Mouse (Mus musculus) liver, embryonic 16.5 days (tissue): ENCODE measurements around the gene Lrp1. TPM values are rescaled to one million over a fixed set of nuclear protein-coding genes. Genes with fewer than 3 reads are reported as not detected.
A peak's percentile ranks its signal among the peaks of the same experiment; 100 is the strongest.

Experiments used
- ATAC-seq: fragments of 200-750 bp; cut with Nextera tagmentation; 2 replicates; pipeline ENCODE4 v1.8.0; 2017; ENCODE audit warnings: low read depth, mild to moderate bottlenecking, moderate number of reproducible peaks, moderate library complexity
- H3K27ac ChIP-seq: fragments of 300-500 bp; sonication (generic); 2 replicates; pipeline ENCODE4 v1.5.1; 2014; ENCODE audit warnings: mild to moderate bottlenecking, low read length
- H3K27me3 ChIP-seq: fragments of 300-500 bp; sonication (generic); 2 replicates; pipeline ENCODE4 v1.6.1; 2014; ENCODE audit warnings: low read depth, low read length, mixed read lengths; ENCODE audit not compliant: control insufficient read depth, insufficient read depth
- H3K36me3 ChIP-seq: fragments of 300-500 bp; sonication (generic); 2 replicates; pipeline ENCODE4 v1.6.1; 2014; ENCODE audit warnings: mild to moderate bottlenecking; ENCODE audit not compliant: control insufficient read depth, insufficient read depth
- H3K4me1 ChIP-seq: fragments of 300-500 bp; sonication (generic); 2 replicates; pipeline ENCODE4 v1.6.1; 2014; ENCODE audit warnings: low read depth, low read length, mixed read lengths; ENCODE audit not compliant: control insufficient read depth
- H3K4me2 ChIP-seq: fragments of 300-500 bp; sonication (generic); 2 replicates; pipeline ENCODE4 v1.6.1; 2014; ENCODE audit warnings: low read depth, low read length, mixed read lengths
- H3K4me3 ChIP-seq: fragments of 300-500 bp; sonication (generic); 2 replicates; pipeline ENCODE4 v1.5.1; 2014; ENCODE audit warnings: low read depth, mild to moderate bottlenecking, low read length
- H3K9ac ChIP-seq: fragments of 300-500 bp; sonication (generic); 2 replicates; pipeline ENCODE4 v1.6.1; 2014; ENCODE audit warnings: low read depth, low read length
- H3K9me3 ChIP-seq: fragments of 300-500 bp; sonication (generic); replicated peaks from 2 replicates; pipeline ENCODE4 v1.6.1; 2016; ENCODE audit warnings: low read length; ENCODE audit not compliant: control insufficient read depth
- WGBS: fragments of 180-500 bp; shearing (Covaris S2); extraction: QIAGEN DNeasy Blood & Tissue Kit; methylation state at CpG from one replicate; pipeline ENCODE4 v1.1.7; 2014; ENCODE audit not compliant: insufficient replicate concordance; 5-methylcytosine and 5-hydroxymethylcytosine counted together
- polyA plus RNA-seq: library from polyadenylated mRNA; unstranded; fragments of >200 nt; fragmentation: Nextera tagmentation; extraction: Ambion mirVana; gene quantifications from 2 replicates; pipeline ENCODE4 v1.2.1, GENCODE M21; 2015

Gene Lrp1
- polyA plus RNA-seq, 1 experiment from 2014 or later, result 36.3 TPM

DNA sequence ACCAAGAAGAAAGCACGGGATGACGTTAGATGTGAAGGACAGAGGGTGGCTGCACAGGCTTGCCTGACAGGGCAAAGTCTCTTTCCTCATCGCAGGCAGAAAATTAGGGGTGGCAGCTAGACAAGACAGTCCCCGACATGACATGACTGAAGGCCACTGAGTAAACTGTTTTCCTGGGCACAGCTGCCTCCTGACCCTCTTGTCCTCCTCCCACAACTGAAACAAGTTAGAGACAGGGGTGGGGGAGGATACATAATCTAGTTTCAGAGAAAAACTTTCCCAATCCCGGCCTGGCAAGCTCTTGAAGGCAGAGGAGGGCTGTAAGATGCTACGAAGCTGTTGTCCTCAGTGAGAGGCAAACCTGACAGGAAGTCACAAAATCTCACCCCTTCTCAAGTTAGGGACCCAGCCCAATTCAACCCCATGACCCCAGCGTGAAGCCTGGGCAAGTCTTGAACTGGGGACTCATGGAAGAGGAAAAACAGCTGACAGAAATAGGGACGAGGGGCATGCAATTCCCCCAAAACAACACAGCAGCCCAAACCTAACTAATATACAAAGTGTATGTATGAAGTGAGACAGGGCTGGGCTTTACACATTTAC, 1.7 kb downstream of the Lrp1 start:
- Histone ChIP-seq H3K9ac (peak overlapping the region; percentile 59; the same call in 1 of the 2 replicates), H3K36me3 (no peaks in the 10 kb centered on the region), H3K9me3 (no peaks in the 10 kb centered on the region), H3K4me3 (peak overlapping the region; percentile 63), H3K27me3 (peaks cover 36% of the 10 kb centered on the region), H3K4me1 (peaks cover 19% of the 10 kb centered on the region), H3K4me2 (peak overlapping the region; percentile 74), H3K27ac (peak overlapping the region; percentile 78)
- WGBS, result 22% methylated on average over 8 of the region's 8 CpGs
- no peak for ATAC-seq

DNA sequence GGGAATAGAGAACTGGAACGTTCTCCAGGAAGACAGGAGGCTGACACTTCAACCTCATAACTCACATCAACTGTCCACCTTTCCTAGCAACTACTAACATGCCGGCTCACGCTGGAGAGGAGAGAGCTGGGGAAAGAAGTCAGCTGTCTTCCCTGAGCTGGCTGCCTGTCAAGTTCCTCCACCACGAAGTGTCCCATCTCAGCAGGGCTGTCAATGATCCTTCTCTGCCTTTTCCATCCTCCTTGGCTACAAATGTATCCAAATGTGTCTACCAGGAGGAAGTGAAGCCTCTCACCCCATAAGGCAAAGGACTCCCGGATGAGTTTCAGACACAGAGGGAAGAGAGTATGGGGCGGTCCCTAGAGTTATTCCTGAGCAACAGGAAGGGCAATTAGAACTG, 2.8 kb downstream of the Lrp1 start:
- WGBS, result 19% methylated on average over 6 of the region's 6 CpGs
- peaks cover 19% of the 10 kb centered on the region for H3K4me1 ChIP-seq

DNA sequence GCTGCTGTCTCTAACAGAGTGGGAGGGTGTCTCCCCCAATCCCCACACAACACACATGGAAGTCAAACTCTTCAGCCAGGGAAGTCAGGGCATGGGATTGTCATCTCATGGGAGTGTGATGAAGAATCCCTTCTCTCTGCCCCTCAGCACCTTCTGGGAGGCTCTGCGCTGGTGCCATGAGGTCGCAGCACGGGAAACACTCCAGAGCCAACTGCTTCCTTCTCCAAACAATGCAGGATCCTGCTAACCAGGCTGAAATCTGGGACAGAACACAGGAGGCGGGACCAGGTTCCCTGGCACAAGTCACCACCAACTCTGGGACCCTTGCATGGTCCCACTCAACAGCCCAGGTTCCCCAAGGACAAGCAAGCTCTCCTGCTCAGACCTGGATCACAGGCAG, 3.7 kb downstream of the Lrp1 start:
- H3K36me3 ChIP-seq, result no peaks in the 10 kb centered on the region
- 40% methylated on average over 4 of the region's 4 CpGs for WGBS
- H3K4me2 ChIP-seq, result no peak overlapping the region
- peaks cover 22% of the 10 kb centered on the region for H3K4me1 ChIP-seq
- peak overlapping the region; percentile 51; the same call in 1 of the 2 replicates for H3K27ac ChIP-seq
- H3K4me3 ChIP-seq, result no peak overlapping the region
- H3K27me3 ChIP-seq, result peaks cover 35% of the 10 kb centered on the region
- H3K9me3 ChIP-seq, result no peaks in the 10 kb centered on the region
- ATAC-seq, result no peak
- no peak overlapping the region for H3K9ac ChIP-seq

More for the DNA sequence above, 2.8 kb downstream of the Lrp1 start:
- H3K9me3 ChIP-seq, result no peaks in the 10 kb centered on the region
- H3K4me2 ChIP-seq, result peak overlapping the region; percentile 74
- H3K36me3 ChIP-seq, result no peaks in the 10 kb centered on the region
- no peak overlapping the region for H3K4me3 ChIP-seq
- no peak overlapping the region for H3K9ac ChIP-seq
- ATAC-seq, result no peak
- no peak overlapping the region for H3K27ac ChIP-seq
- H3K27me3 ChIP-seq, result peaks cover 36% of the 10 kb centered on the region

DNA sequence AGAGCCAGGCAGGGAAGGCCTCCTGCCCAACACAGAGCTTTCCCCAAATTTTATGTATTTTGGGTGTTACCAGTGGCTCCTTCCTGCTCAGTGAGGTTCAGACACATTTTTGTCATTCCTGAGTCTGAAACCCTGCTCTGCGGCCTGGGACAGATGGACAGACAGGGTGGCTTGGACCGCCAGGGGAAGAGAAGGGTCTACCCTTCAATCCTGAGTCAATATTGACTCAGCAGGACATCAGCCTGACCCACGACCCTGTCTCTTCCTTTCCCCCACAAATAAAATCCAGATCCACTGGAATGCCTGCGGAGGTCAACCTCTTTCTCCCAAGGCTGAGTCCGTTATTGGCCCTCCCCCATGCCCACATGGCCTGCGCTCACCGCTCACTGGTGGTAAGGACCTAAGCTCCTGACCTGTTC, 4.7 kb downstream of the Lrp1 start:
- peak overlapping the region; percentile 51 for H3K27ac ChIP-seq
- no peaks in the 10 kb centered on the region for H3K9me3 ChIP-seq
- no peak overlapping the region for H3K4me3 ChIP-seq
- whole genome bisulfite sequencing, result 35% methylated on average over 7 of the region's 7 CpGs
- peaks cover 25% of the 10 kb centered on the region for H3K27me3 ChIP-seq
- H3K9ac ChIP-seq, result no peak overlapping the region
- no peak overlapping the region for H3K4me2 ChIP-seq
- H3K36me3 ChIP-seq, result no peaks in the 10 kb centered on the region
- H3K4me1 ChIP-seq, result peaks cover 22% of the 10 kb centered on the region
- ATAC-seq, result no peak

- Histone ChIP-seq H3K4me3 (no peak overlapping the region), H3K36me3 (peaks cover 2% of the 10 kb centered on the region; the same call in 1 of the 2 replicates), H3K9me3 (no peaks in the 10 kb centered on the region), H3K4me1 (peaks cover 22% of the 10 kb centered on the region), H3K9ac (no peak overlapping the region), H3K4me2 (no peak overlapping the region), H3K27me3 (peaks cover 19% of the 10 kb centered on the region), H3K27ac (no peak overlapping the region)
- ATAC-seq, result no peak
- 42% methylated on average over 2 of the region's 3 CpGs for WGBS
Observed at GRCm38 (mm10) chr10:127615591-127615990, 5.4 kb downstream of the Lrp1 start.

DNA sequence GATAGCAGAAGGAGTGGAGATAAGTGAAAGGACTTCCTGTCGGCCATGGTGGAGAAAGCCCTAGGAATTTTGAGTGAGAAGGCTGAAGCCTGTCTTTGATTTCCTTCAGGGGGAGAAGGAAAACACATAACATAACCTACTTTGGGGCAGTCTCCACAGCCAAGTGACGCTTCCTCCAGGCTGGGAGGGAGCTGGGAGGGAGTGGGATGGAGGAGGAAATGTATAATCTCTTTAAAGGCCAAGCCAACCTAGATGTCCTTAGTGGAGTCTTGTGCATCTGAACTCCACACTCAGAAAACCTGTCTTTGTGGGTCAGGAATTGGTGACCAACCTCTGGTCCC, 5.9 kb downstream of the Lrp1 start:
- Histone ChIP-seq H3K36me3 (peaks cover 4% of the 10 kb centered on the region; the same call in 1 of the 2 replicates), H3K27me3 (peaks cover 13% of the 10 kb centered on the region), H3K4me1 (peaks cover 22% of the 10 kb centered on the region), H3K4me2 (no peak overlapping the region), H3K4me3 (no peak overlapping the region), H3K27ac (no peak overlapping the region), H3K9ac (no peak overlapping the region), H3K9me3 (no peaks in the 10 kb centered on the region)
- WGBS, result 12% methylated on average over 2 of the region's 2 CpGs
- ATAC-seq, result no peak

DNA sequence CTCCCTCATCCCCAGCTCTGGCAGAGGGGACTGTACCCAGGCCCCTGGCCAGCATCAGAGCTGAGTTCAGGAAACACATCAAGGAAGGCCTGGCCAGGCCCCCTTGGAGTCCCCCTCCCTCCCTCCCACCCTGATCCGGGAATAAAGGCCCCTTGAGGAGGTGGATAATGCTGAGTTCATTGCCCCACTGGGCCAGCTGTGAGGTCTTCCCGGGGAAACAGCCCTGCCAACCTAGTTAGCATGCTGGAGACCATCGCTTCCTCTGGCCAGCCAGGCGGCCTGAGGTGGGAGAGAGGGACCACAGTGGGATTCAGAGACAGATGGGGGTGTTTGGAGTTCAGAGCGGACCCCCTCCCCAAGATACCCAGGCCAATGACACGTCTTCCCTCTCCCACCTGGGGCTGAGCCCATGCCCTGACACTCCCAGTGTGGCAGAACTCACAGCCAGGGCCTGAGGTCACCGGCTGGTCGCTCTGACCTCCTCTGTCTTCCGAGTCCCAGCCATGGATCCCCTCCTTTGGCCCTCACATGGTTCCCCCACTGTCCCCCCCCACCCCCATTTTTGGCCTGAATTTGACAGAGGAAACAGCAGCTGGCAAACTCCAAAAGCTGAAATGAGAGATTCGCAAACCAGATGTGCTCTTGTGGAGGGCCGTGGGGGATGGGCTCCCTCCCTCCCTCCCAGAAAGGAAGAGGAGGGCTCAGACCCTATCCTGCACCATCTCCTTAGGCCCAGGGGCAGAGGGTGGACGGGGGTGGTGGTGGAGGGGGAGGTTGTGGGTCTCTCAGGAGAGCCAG, 6.5 kb downstream of the Lrp1 start:
- Histone ChIP-seq H3K4me3 (no peak overlapping the region), H3K27me3 (peaks cover 8% of the 10 kb centered on the region), H3K36me3 (peaks cover 4% of the 10 kb centered on the region; the same call in 1 of the 2 replicates), H3K4me2 (no peak overlapping the region), H3K27ac (no peak overlapping the region), H3K9me3 (no peaks in the 10 kb centered on the region), H3K4me1 (peaks cover 22% of the 10 kb centered on the region), H3K9ac (no peak overlapping the region)
- no peak for ATAC-seq
- WGBS, result 33% methylated on average over 12 of the region's 12 CpGs

GRCm38 (mm10) chr10:127612079-127612775, 8.7 kb downstream of the Lrp1 start:
- ATAC-seq, result peak; percentile 84
- Histone ChIP-seq H3K27me3 (no peaks in the 10 kb centered on the region), H3K9ac (no peak overlapping the region), H3K4me3 (no peak overlapping the region), H3K4me2 (no peak overlapping the region), H3K9me3 (no peaks in the 10 kb centered on the region), H3K36me3 (peaks cover 4% of the 10 kb centered on the region; the same call in 1 of the 2 replicates), H3K27ac (peak overlapping the region; percentile 58), H3K4me1 (peaks cover 22% of the 10 kb centered on the region)
- 37% methylated on average over 14 of the region's 14 CpGs for whole genome bisulfite sequencing

DNA sequence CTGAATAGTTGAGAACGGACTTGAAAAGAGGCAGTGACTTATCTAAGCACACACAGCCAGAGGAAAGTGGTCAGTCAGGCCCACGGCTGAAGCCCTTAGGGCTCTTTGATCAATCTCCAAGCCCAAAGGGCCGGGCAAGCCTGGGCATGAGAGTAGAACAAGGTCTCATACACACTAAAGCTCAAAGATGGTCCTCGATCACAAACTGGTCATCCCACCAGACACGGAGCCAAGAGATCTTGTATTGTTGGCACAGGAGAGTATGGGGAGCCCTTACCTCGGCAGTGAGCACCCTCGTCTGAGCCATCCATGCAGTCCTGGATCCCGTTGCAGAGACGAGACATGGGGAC, 10.9 kb downstream of the Lrp1 start:
- ATAC-seq, result no peak

More for the DNA sequence above, 10.9 kb downstream of the Lrp1 start:
- Histone ChIP-seq H3K27me3 (no peaks in the 10 kb centered on the region), H3K36me3 (peaks cover 4% of the 10 kb centered on the region; the same call in 1 of the 2 replicates), H3K27ac (no peak overlapping the region), H3K4me2 (no peak overlapping the region), H3K9ac (no peak overlapping the region), H3K4me3 (no peak overlapping the region), H3K4me1 (peaks cover 11% of the 10 kb centered on the region), H3K9me3 (no peaks in the 10 kb centered on the region)
- 66% methylated on average over 9 of the region's 9 CpGs for WGBS
